Mouse (Mus musculus) testis, adult 2 months (tissue): ENCODE measurements around the gene Rptn.

ENCODE experiments used
- CTCF ChIP-seq: fragments of 200-500 bp; IDR thresholded peaks from 2 replicates; pipeline ENCODE4 v1.5.1; 2012; ENCODE audit warnings: low read depth, mild to moderate bottlenecking, inconsistent platforms, low read length, moderate library complexity; ENCODE audit not compliant: control insufficient read depth, insufficient read depth, insufficient replicate concordance
- POLR2A ChIP-seq: fragments of 200-500 bp; IDR thresholded peaks from 2 replicates; pipeline ENCODE4 v1.6.1; 2012; ENCODE audit warnings: low read depth, mild to moderate bottlenecking, inconsistent platforms, low read length, moderate library complexity; ENCODE audit not compliant: control insufficient read depth

- TF ChIP-seq CTCF, result no peak
- TF ChIP-seq POLR2A, result no peak
Observed at GRCm38 (mm10) chr3:93378146-93378545, 15.4 kb upstream of the Rptn start.
